In the genomic region with DNA sequence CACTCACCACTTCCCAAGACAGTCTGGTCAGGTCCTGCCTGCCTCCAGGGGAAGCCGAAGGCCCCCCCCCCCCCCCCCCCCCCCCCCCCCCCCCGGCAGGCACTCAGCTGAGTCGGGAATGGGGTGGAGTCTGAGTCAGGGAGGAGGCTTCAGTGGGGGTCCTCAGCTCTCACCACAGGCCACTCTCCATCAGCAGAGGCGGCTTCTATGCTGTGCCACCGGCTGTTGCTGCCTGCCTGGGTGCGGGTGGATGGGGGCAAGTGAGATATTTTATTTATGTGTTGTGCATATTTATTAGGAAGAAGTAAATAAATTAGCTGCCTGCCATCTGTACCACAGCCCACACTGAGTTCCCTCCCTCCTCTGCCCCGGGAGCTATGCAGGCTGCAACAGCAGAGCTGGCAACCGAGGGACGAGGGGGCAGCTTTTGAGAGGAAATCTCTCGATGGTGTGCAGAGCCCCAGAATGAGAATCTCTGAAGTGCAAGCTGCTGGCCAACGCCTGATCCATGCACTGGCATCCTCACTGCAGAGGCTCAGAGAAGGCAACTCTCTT, we compare ENCODE assay signal across 11 mouse cellular contexts. TPM values are rescaled to one million over a fixed set of nuclear protein-coding genes. Genes with fewer than 3 reads are reported as not detected.
A peak's percentile ranks its signal among the peaks of the same experiment; 100 is the strongest.
DNase-seq lines count a peak whose midpoint lies in the region; ATAC-seq lines count a peak whose summit lies in the region.
"Had no signal": no experiment of that assay in that cellular context is flagged by ENCODE, and none has a peak within 500 bp of the region (broad histone marks: within the 10 kb centered on the region; RNA-seq: fewer than 3 reads in every experiment).

A gene (minus strand): TSS at position 235 of the 555 bp plus-strand sequence.

- no peak within 1 kb of the TSS for H3K4me3 ChIP-seq in forebrain, embryonic 15.5 days
- H3K4me3 ChIP-seq in forebrain, embryonic 12.5 days (replicated peaks) = no peak within 1 kb of the TSS
- H3K4me3 ChIP-seq in neural tube, embryonic 11.5 days (ENCODE audit: low read depth, low read length) = no peak within 1 kb of the TSS
- H3K4me3 ChIP-seq: kidney, embryonic 15.5 days; neural tube, embryonic 12.5 days had no signal

- H3K27ac ChIP-seq in forebrain, embryonic 15.5 days (replicated peaks) = no peak within 1 kb of the TSS
- no peak within 1 kb of the TSS for H3K27ac ChIP-seq in forebrain, embryonic 12.5 days
- H3K27ac ChIP-seq in neural tube, embryonic 11.5 days (ENCODE audit: low read depth, low read length) = no peak within 1 kb of the TSS
- H3K27ac ChIP-seq: kidney, embryonic 15.5 days; neural tube, embryonic 12.5 days had no signal

- H3K4me2 ChIP-seq in forebrain, embryonic 15.5 days (replicated peaks) = no peak within 1 kb of the TSS
- no peak within 1 kb of the TSS for H3K4me2 ChIP-seq in forebrain, embryonic 12.5 days
- H3K4me2 ChIP-seq in neural tube, embryonic 11.5 days (ENCODE audit: low read depth) = no peak within 1 kb of the TSS
- H3K4me2 ChIP-seq: kidney, embryonic 15.5 days; neural tube, embryonic 12.5 days had no signal

- WGBS in forebrain, embryonic 15.5 days = 42% methylated on average over 9 of the region's 11 CpGs
- WGBS in forebrain, embryonic 12.5 days = 63% methylated on average over 6 of the region's 11 CpGs
- 60% methylated on average over 8 of the region's 11 CpGs for whole genome bisulfite sequencing in neural tube, embryonic 11.5 days

- no peak for DNase-seq in neural tube, embryonic 11.5 days (ENCODE audit: low spot score)
- no peak for DNase-seq in neural tube, embryonic 10.5 days (ENCODE audit: extremely low spot score, low spot score)
- DNase-seq in layer of hippocampus, postnatal 14 days (ENCODE audit: low spot score in 2 of 2) = peak; percentile 46 to 75
- DNase-seq in telencephalon, adult 2 months (ENCODE audit: low read depth, low spot score) = peak; percentile 41
- no peak for DNase-seq in urinary bladder, postnatal 14 days (ENCODE audit: low spot score)
- DNase-seq in cerebellum, postnatal 4 days (ENCODE audit: low spot score in 2 of 2) = no peak

- no peaks in the 10 kb centered on the region for H3K4me1 ChIP-seq in forebrain, embryonic 15.5 days
- no peaks in the 10 kb centered on the region for H3K4me1 ChIP-seq in forebrain, embryonic 12.5 days
- no peaks in the 10 kb centered on the region for H3K4me1 ChIP-seq in neural tube, embryonic 11.5 days (ENCODE audit: control insufficient read depth, insufficient read depth, low read length)
- H3K4me1 ChIP-seq: kidney, embryonic 15.5 days had no signal

- H3K9ac ChIP-seq in forebrain, embryonic 15.5 days (replicated peaks) = no peak within 1 kb of the TSS
- H3K9ac ChIP-seq in forebrain, embryonic 12.5 days = no peak within 1 kb of the TSS
- H3K9ac ChIP-seq in neural tube, embryonic 11.5 days (ENCODE audit: low read length) = no peak within 1 kb of the TSS
- H3K9ac ChIP-seq: kidney, embryonic 15.5 days; neural tube, embryonic 12.5 days had no signal

- no peaks in the 10 kb centered on the region for H3K27me3 ChIP-seq in forebrain, embryonic 15.5 days
- no peaks in the 10 kb centered on the region for H3K27me3 ChIP-seq in forebrain, embryonic 12.5 days
- H3K27me3 ChIP-seq in neural tube, embryonic 11.5 days (ENCODE audit: control insufficient read depth, insufficient read depth, low read length) = no peaks in the 10 kb centered on the region
- H3K27me3 ChIP-seq: neural tube, embryonic 12.5 days had no signal

- no peaks in the 10 kb centered on the region for H3K9me3 ChIP-seq in forebrain, embryonic 15.5 days
- no peaks in the 10 kb centered on the region for H3K9me3 ChIP-seq in forebrain, embryonic 12.5 days
- no peaks in the 10 kb centered on the region for H3K9me3 ChIP-seq in neural tube, embryonic 11.5 days (ENCODE audit: control insufficient read depth, low read length)
- H3K9me3 ChIP-seq: kidney, embryonic 15.5 days; neural tube, embryonic 12.5 days had no signal

- ATAC-seq in forebrain, embryonic 15.5 days (replicated peaks) = peak; percentile 82
- ATAC-seq in forebrain, embryonic 12.5 days (ENCODE audit: low FRiP score) = no peak
- peak; percentile 55; the same call in 1 of the 2 replicates for ATAC-seq in neural tube, embryonic 11.5 days (ENCODE audit: insufficient read depth, low FRiP score, low TSS enrichment)
- ATAC-seq: lung, postnatal 0 days had no signal

- H3K36me3 ChIP-seq in forebrain, embryonic 15.5 days = no peaks in the 10 kb centered on the region
- H3K36me3 ChIP-seq in forebrain, embryonic 12.5 days (replicated peaks) = no peaks in the 10 kb centered on the region
- no peaks in the 10 kb centered on the region for H3K36me3 ChIP-seq in neural tube, embryonic 11.5 days (ENCODE audit: control insufficient read depth, insufficient read depth, low read length)
- H3K36me3 ChIP-seq: kidney, embryonic 15.5 days; neural tube, embryonic 12.5 days had no signal

RNA-seq across cellular contexts. Expression of the gene that starts here (rescaled TPM):
- polyA plus RNA-seq in forebrain, embryonic 15.5 days (2015; fragmentation: Nextera tagmentation; extraction: Ambion mirVana) = 8.7 and 8.9 TPM in 2 replicates
- 1.4 and 1.9 TPM in 2 replicates for polyA plus RNA-seq in forebrain, embryonic 12.5 days (2016; fragmentation: Nextera tagmentation; extraction: Ambion mirVana)
- 1.9 and 2.0 TPM in 2 replicates for polyA plus RNA-seq in neural tube, embryonic 11.5 days (2014; fragmentation: Nextera tagmentation; extraction: Ambion mirVana)
- total RNA-seq in layer of hippocampus, postnatal 14 days (2021) = 1 to 10 TPM; 7.9 to 9.6 TPM

Comparison
In these comparisons a context has a peak if more than half of its experiments do, and no peak if none do; other contexts are left out.
1. DNase-seq: peak in layer of hippocampus, postnatal 14 days (2 of 2) and telencephalon, adult 2 months (single experiment); none in neural tube, embryonic 11.5 days (single experiment), neural tube, embryonic 10.5 days (single experiment), urinary bladder, postnatal 14 days (single experiment) and cerebellum, postnatal 4 days (0 of 2).